Mouse (Mus musculus) liver, embryonic 13.5 days (tissue): Measurements from ENCODE around the gene Ppif. TPM values are rescaled to one million over a fixed set of nuclear protein-coding genes. Genes with fewer than 3 reads are reported as not detected.

Source experiments
- ATAC-seq: fragments of 200-750 bp; cut with Nextera tagmentation; 2 replicates; pipeline ENCODE4 v1.8.0; 2017; ENCODE audit warnings: low read depth, mild to moderate bottlenecking, moderate number of reproducible peaks, moderate library complexity
- DNase-seq: peaks from one replicate; pipeline ENCODE4 v3.0.0; 2022
- H3K27ac ChIP-seq: fragments of 300-500 bp; sonication (generic); 2 replicates; pipeline ENCODE4 v1.5.1; 2015; ENCODE audit warnings: moderate library complexity, mild to moderate bottlenecking, inconsistent platforms
- H3K27me3 ChIP-seq: fragments of 300-500 bp; sonication (generic); 2 replicates; pipeline ENCODE4 v1.6.1; 2015; ENCODE audit warnings: mild to moderate bottlenecking, inconsistent platforms
- H3K36me3 ChIP-seq: fragments of 300-500 bp; sonication (generic); 2 replicates; pipeline ENCODE4 v1.6.1; 2015; ENCODE audit warnings: mild to moderate bottlenecking, inconsistent platforms
- H3K4me1 ChIP-seq: fragments of 300-500 bp; sonication (generic); replicated peaks from 2 replicates; pipeline ENCODE4 v1.6.1; 2015; ENCODE audit warnings: inconsistent platforms
- H3K4me2 ChIP-seq: fragments of 300-500 bp; sonication (generic); 2 replicates; pipeline ENCODE4 v1.6.1; 2015; ENCODE audit warnings: inconsistent platforms, mild to moderate bottlenecking, moderate library complexity
- H3K4me3 ChIP-seq: fragments of 300-500 bp; sonication (generic); replicated peaks from 2 replicates; pipeline ENCODE4 v1.5.1; 2015; ENCODE audit warnings: mild to moderate bottlenecking, inconsistent platforms
- H3K9ac ChIP-seq: fragments of 300-500 bp; sonication (generic); 2 replicates; pipeline ENCODE4 v1.6.1; 2015; ENCODE audit warnings: mild to moderate bottlenecking, inconsistent platforms
- H3K9me3 ChIP-seq: fragments of 300-500 bp; sonication (generic); replicated peaks from 2 replicates; pipeline ENCODE4 v1.6.1; 2016; ENCODE audit warnings: inconsistent platforms
- WGBS: fragments of 180-500 bp; shearing (Covaris S2); methylation state at CpG from one replicate; pipeline ENCODE4 v1.1.7; 2015; ENCODE audit not compliant: insufficient replicate concordance; 5-methylcytosine and 5-hydroxymethylcytosine counted together
- polyA plus RNA-seq: library from polyadenylated mRNA; unstranded; fragments of >200 nt; fragmentation: Nextera tagmentation; extraction: Ambion mirVana; gene quantifications from 2 replicates; pipeline ENCODE4 v1.2.1, GENCODE M21; 2015

Gene Ppif
- polyA plus RNA-seq, 1 experiment from 2014 or later, result 37.8 TPM

GRCm38 (mm10) chr14:25718471-25718870, 24.5 kb downstream of the Ppif start:
- Histone ChIP-seq H3K9ac (no peak overlapping the region), H3K27ac (no peak overlapping the region), H3K27me3 (no peaks in the 10 kb centered on the region), H3K4me1 (peaks cover 14% of the 10 kb centered on the region), H3K9me3 (no peaks in the 10 kb centered on the region), H3K4me2 (no peak overlapping the region), H3K36me3 (peaks cover 11% of the 10 kb centered on the region), H3K4me3 (no peak overlapping the region)
- DNase-seq (no peak), ATAC-seq (no peak)
- 6% methylated on average over 2 of the region's 2 CpGs for WGBS

DNA sequence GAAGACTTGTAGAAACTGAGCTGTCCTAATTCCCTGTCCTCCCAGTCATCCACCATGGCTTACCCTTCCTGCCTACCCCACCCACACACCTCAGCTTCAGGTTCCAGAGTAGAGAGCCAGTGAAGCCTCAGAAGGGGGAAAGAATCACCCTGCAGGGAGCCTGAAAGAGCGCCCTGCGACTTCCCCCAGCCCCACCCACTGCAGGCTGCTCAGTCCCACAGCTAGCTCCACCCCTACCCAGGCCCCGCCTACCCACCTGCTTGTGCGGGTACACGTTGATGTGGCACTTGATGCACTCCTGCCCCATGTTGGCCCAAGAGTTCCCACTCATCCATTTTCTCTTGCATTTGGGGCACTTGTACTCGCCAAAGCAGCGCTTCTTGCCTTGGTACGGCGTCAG, 25.4 kb downstream of the Ppif start:
- ATAC-seq (no peak), DNase-seq (peak; percentile 42)
- 38% methylated on average over 9 of the region's 9 CpGs for WGBS
- Histone ChIP-seq H3K4me2 (no peak overlapping the region), H3K9me3 (no peaks in the 10 kb centered on the region), H3K27ac (no peak overlapping the region), H3K27me3 (no peaks in the 10 kb centered on the region), H3K36me3 (peaks cover 11% of the 10 kb centered on the region), H3K4me1 (peaks cover 17% of the 10 kb centered on the region), H3K9ac (no peak overlapping the region), H3K4me3 (no peak overlapping the region)

GRCm38 (mm10) chr14:25720962-25721707, 27.2 kb downstream of the Ppif start:
- no peak for DNase-seq
- Histone ChIP-seq H3K9ac (no peak overlapping the region), H3K9me3 (no peaks in the 10 kb centered on the region), H3K27me3 (no peaks in the 10 kb centered on the region), H3K36me3 (peaks cover 7% of the 10 kb centered on the region; the same call in 1 of the 2 replicates), H3K27ac (no peak overlapping the region), H3K4me1 (peaks cover 33% of the 10 kb centered on the region), H3K4me3 (no peak overlapping the region), H3K4me2 (no peak overlapping the region)
- WGBS, result 52% methylated on average over 5 of the region's 5 CpGs
- ATAC-seq, result no peak

DNA sequence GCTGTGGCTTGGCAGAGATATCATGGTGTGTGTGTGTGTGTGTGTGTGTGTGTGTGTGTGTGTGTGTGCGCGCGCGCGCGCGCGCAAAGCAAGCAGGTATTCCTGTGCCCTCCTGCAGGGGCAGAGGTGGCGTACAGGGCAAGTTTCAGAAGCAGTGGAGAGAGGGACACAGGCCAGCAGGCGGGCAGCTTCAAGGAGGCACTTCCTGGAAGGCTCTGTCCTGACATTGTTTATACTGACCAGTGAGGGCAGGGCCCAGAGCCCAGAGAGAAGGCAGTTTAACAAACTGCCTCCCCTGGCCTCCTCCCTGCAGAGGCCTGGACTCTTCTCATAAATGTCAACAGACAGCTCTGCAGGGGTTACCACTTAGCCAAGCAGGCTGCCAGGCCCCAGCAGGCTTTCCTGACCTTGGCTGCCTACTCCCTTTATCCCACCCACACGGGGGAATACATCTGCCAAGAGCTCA, 31.1 kb downstream of the Ppif start:
- DNase-seq (no peak), ATAC-seq (peak; percentile 55)
- Histone ChIP-seq H3K9ac (no peak overlapping the region), H3K27me3 (no peaks in the 10 kb centered on the region), H3K4me2 (no peak overlapping the region), H3K36me3 (0 out of 2 replicates have a peak, but pooled peaks cover 2% of the 10 kb centered on the region), H3K9me3 (no peaks in the 10 kb centered on the region), H3K27ac (peak overlapping the region; percentile 34; the same call in 1 of the 2 replicates), H3K4me1 (peaks cover 26% of the 10 kb centered on the region), H3K4me3 (no peak overlapping the region)
- WGBS, result 82% methylated on average over 11 of the region's 11 CpGs

DNA sequence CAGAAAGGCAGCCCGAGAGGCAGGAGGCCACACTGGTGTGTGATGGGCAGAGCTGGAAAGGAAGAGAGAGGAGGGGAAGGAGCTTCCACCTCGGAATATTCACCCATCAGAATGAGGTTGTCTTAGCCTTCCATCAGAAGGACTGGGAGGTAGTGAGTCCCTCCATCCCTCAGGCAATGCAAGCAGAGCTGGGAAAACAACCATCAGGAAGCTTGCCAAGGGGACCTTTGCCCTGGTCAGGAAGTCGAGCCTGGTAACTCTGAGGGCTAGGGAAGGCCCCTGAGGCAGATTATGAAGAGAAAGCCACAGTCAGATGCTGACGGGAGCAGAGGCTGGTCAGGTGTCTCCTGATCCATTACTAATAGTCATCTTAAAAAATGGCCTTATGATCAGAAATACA, 31.7 kb downstream of the Ppif start:
- no peak overlapping the region for H3K4me3 ChIP-seq
- H3K4me1 ChIP-seq, result peaks cover 26% of the 10 kb centered on the region
- H3K27ac ChIP-seq, result no peak overlapping the region; the same call in 1 of the 2 replicates
- 37% methylated on average over 4 of the region's 4 CpGs for WGBS
- no peak overlapping the region for H3K9ac ChIP-seq
- ATAC-seq, result peak; percentile 29; the same call in 1 of the 2 replicates
- 0 out of 2 replicates have a peak, but pooled peaks cover 2% of the 10 kb centered on the region for H3K36me3 ChIP-seq
- H3K9me3 ChIP-seq, result no peaks in the 10 kb centered on the region
- no peak overlapping the region for H3K4me2 ChIP-seq
- no peak for DNase-seq
- no peaks in the 10 kb centered on the region for H3K27me3 ChIP-seq

DNA sequence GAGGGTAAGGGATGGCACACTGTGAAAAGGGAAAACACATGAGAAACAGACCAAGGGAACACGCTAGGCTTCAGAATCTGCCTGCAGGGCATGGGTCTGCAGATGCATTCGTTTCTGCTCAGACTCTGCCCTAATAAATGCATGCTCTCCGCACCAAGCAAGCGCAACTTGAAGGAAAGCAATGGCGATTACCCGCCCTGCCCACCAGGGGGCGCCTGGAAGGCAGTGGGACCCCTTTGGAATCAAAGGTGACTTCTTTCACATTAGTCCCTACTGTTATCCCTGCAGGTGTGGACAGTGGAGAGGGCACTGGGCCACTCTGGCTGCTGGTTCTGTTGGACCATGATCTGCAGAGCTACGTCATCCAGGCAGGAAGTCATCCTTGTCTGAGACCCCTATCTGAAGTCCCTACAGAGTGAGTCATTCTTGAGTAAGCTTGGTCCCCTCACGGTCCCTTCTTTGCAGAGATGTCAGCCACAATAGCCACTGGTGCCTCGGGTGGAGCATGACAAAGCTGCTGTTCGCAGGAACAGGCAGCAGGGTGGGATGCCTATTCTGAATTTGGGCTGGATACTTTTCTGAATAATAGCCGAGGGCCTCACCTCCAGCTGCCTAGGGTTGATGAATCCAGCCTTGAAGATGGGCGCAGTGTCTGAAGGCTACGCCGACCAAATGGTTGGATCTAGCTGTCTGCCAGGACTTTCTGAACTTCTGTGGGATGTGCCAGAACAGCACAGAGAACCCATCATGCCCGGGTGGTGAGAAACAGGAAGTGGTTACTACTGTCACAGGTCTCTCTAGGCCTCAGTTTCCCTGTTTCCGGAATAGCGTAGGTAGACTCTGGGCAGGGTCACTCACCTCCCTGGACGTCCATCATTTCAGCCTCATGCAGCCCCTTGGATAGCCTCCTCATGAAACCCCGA, 32.5 kb downstream of the Ppif start:
- H3K36me3 ChIP-seq, result 0 out of 2 replicates have a peak, but pooled peaks cover under 1% of the 10 kb centered on the region
- peak; percentile 31 for DNase-seq
- H3K4me3 ChIP-seq, result no peak overlapping the region
- no peaks in the 10 kb centered on the region for H3K9me3 ChIP-seq
- no peak for ATAC-seq
- no peaks in the 10 kb centered on the region for H3K27me3 ChIP-seq
- no peak overlapping the region for H3K9ac ChIP-seq
- WGBS, result 32% methylated on average over 20 of the region's 20 CpGs
- H3K4me1 ChIP-seq, result peaks cover 26% of the 10 kb centered on the region
- H3K27ac ChIP-seq, result no peak overlapping the region
- no peak overlapping the region for H3K4me2 ChIP-seq

DNA sequence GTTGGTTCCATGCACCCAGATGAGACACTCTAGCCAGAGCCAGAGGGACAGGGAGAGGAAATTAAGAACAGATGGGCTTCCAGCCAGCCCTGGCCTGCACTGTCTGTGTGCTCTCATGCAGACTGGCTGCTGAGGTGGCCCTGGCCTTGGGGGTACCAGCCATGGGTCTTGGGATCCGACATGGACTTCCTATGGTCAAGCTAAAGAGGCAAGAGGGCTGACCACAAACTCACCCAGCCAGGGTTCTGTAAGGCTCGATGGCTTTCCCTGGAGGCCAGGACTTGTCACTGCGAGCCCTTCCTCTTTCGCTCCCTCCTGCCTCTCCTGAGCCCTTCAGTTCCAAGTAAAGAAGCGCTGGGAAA, 33.2 kb downstream of the Ppif start:
- Histone ChIP-seq H3K9me3 (no peaks in the 10 kb centered on the region), H3K9ac (no peak overlapping the region), H3K36me3 (no peaks in the 10 kb centered on the region), H3K27me3 (no peaks in the 10 kb centered on the region), H3K27ac (no peak overlapping the region), H3K4me2 (no peak overlapping the region), H3K4me3 (no peak overlapping the region), H3K4me1 (peaks cover 26% of the 10 kb centered on the region)
- ATAC-seq, result no peak
- WGBS, result 39% methylated on average over 5 of the region's 5 CpGs
- no peak for DNase-seq

DNA sequence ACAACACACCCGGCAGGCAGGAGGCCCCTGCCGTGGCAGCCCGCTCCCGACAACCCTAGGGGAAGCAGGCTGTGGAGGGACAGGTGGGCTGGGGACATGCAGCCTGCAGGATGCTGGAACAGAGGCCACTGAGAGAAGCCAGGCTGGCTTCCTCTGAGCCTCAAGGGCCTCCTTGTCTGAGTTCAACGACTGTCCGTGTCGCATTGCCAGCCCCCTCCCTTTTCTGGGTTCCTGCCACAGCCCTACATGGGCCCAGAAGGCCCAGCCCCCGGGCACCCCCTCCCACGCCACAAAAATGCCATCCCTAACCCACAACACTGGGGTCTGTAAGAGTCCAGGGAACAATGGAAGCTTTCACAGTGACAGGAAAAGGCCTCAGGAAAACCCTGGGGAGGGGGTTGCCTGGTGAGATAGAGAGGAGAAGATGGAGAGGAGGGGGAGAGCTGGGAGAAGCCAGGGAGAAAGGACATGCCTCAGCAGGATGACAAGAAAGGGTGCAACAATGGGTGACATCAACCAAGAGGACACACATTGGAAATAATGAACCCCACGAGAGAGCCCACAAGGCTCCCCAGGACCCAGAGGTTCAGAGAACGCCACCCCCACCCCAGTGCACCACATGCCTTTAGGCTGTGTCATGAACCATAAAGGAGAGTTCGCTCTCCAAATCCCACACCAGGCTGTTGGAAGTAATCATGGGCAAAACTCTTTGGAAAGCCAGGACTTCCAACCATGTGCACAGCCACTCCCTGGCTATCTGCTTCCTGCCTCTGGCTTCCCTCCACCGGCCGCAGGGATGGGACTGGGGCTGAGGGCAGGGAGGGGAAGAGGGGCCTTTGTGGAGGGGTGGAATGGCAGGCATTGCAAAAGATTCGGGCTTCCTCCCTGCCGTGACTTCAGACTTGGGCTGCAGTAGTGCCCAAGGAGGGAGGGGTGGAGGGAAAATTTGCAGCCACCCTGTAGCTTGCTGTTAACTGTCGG, 41.1 kb downstream of the Ppif start:
- H3K9ac ChIP-seq, result no peak overlapping the region
- WGBS, result 37% methylated on average over 17 of the region's 17 CpGs
- H3K27ac ChIP-seq, result peak overlapping the region; percentile 53
- no peaks in the 10 kb centered on the region for H3K9me3 ChIP-seq
- ATAC-seq, result no peak
- no peak for DNase-seq
- no peak overlapping the region for H3K4me3 ChIP-seq
- peaks cover 4% of the 10 kb centered on the region; the same call in 1 of the 2 replicates for H3K36me3 ChIP-seq
- H3K4me2 ChIP-seq, result no peak overlapping the region
- no peaks in the 10 kb centered on the region for H3K27me3 ChIP-seq
- peaks cover 25% of the 10 kb centered on the region for H3K4me1 ChIP-seq

DNA sequence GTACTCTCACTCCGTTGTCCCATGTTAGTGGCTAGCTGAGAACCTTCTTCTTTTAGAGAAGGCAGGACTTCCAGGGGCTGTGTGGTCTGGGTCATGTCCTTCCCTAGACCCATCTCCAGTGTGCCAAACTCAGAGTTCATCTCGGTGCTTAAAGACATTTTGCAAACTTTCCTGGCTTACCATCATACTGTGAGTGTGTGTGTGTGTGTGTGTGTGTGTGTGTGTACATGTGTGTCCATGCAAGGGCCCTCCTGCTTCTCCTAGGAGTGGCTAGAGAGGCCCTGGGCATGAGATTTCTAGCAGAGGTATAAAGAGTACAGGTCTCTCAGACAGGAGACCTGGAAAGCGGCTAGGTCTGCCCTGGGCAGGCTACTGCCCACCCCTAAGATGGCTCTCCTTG, 42.2 kb downstream of the Ppif start:
- no peaks in the 10 kb centered on the region for H3K9me3 ChIP-seq
- no peak for ATAC-seq
- peaks cover 28% of the 10 kb centered on the region for H3K4me1 ChIP-seq
- no peaks in the 10 kb centered on the region for H3K27me3 ChIP-seq
- H3K27ac ChIP-seq, result 0 out of 2 replicates have a peak overlapping the region, but pooled peaks have one; percentile 43
- WGBS, result 50% methylated on average over 3 of the region's 3 CpGs
- H3K36me3 ChIP-seq, result peaks cover 4% of the 10 kb centered on the region; the same call in 1 of the 2 replicates
- no peak overlapping the region for H3K4me3 ChIP-seq
- no peak for DNase-seq
- no peak overlapping the region for H3K9ac ChIP-seq
- no peak overlapping the region for H3K4me2 ChIP-seq

- ATAC-seq, result peak; percentile 42; the same call in 1 of the 2 replicates
- no peaks in the 10 kb centered on the region for H3K9me3 ChIP-seq
- H3K4me3 ChIP-seq, result no peak overlapping the region
- no peak overlapping the region for H3K4me2 ChIP-seq
- peak overlapping the region; percentile 43; the same call in 1 of the 2 replicates for H3K27ac ChIP-seq
- no peak for DNase-seq
- peaks cover 28% of the 10 kb centered on the region for H3K4me1 ChIP-seq
- 60% methylated on average over 6 of the region's 6 CpGs for WGBS
- no peaks in the 10 kb centered on the region for H3K27me3 ChIP-seq
- H3K36me3 ChIP-seq, result peaks cover 4% of the 10 kb centered on the region; the same call in 1 of the 2 replicates
- H3K9ac ChIP-seq, result no peak overlapping the region
Observed at GRCm38 (mm10) chr14:25736589-25736988, 42.6 kb downstream of the Ppif start.
